Mouse (Mus musculus): ENCODE data around the gene Tox2. TPM values are rescaled to one million over a fixed set of nuclear protein-coding genes. Genes with fewer than 3 reads are reported as not detected.
A peak's percentile ranks its signal among the peaks of the same experiment; 100 is the strongest.

The Tox2 gene
- polyA plus RNA-seq, 1 experiment from 2014 or later, result 0.67 TPM

DNA sequence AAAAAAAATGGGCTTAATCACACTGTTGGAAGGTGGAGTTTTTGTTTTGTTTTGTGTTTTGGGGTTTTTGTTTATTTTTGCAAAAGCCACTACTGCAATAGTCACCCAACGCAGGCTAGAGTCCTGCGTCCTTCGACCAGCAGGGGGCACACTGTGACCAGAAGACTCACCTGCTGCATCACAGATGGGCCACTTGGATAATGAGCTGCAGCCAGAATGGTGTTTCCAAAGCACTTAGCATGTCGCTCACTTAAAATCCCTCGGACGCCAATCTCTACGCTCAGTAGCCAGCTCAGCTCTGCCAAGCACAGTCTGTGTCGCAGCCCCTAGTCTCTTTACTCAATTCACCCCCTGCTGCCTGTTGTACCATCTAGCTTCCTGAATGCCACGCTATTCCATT is 137.3 kb downstream of the Tox2 start:
- H3K9me3 ChIP-seq (replicated peaks; ENCODE audit: control insufficient read depth, low read length), result no peaks in the 10 kb centered on the region
- no peak overlapping the region for H3K27ac ChIP-seq (ENCODE audit: low read length)
- WGBS (ENCODE audit: insufficient replicate concordance), result 25% methylated on average over 9 of the region's 9 CpGs
- no peaks in the 10 kb centered on the region for H3K36me3 ChIP-seq (ENCODE audit: control insufficient read depth, insufficient read depth)
- no peak overlapping the region for H3K4me3 ChIP-seq (ENCODE audit: low read depth, low read length)
- peaks cover 39% of the 10 kb centered on the region for H3K27me3 ChIP-seq (ENCODE audit: control insufficient read depth, insufficient read depth, low read depth, low read length)
- peak; percentile 56; the same call in 1 of the 2 replicates for ATAC-seq (ENCODE audit: low read depth)
- H3K9ac ChIP-seq (ENCODE audit: low read depth, low read length), result no peak overlapping the region
- no peak overlapping the region for H3K4me2 ChIP-seq (ENCODE audit: low read depth, low read length)
- no peaks in the 10 kb centered on the region for H3K4me1 ChIP-seq (ENCODE audit: control insufficient read depth, low read depth, low read length)

DNA sequence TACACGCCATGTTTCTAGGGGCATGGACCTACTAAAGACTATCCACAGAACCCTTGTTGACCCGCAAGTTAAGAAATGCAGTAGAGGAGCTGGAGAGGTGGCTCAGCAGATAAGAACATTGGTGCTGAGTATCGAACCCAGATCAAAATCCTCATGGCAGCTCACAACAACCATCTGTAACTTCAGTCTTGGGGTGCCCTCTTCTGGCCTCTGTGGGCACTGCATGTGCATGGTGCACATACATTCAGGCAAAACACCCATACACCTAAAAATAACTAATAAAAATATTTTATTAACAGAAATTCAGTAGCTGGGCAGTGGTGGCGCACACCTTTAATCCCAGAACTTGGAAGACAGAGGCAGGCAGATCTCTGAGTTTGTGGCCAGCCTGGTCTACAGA is 140.7 kb downstream of the Tox2 start:
- Histone ChIP-seq H3K4me1 (ENCODE audit: control insufficient read depth, low read depth, low read length) (no peaks in the 10 kb centered on the region), H3K4me3 (ENCODE audit: low read depth, low read length) (no peak overlapping the region), H3K9ac (ENCODE audit: low read depth, low read length) (no peak overlapping the region), H3K4me2 (ENCODE audit: low read depth, low read length) (no peak overlapping the region), H3K27ac (ENCODE audit: low read length) (no peak overlapping the region), H3K9me3 (replicated peaks; ENCODE audit: control insufficient read depth, low read length) (no peaks in the 10 kb centered on the region), H3K36me3 (ENCODE audit: control insufficient read depth, insufficient read depth) (no peaks in the 10 kb centered on the region), H3K27me3 (ENCODE audit: control insufficient read depth, insufficient read depth, low read depth, low read length) (peaks cover 21% of the 10 kb centered on the region)
- ATAC-seq (ENCODE audit: low read depth), result no peak
- 71% methylated on average over 4 of the region's 4 CpGs for WGBS (ENCODE audit: insufficient replicate concordance)

DNA sequence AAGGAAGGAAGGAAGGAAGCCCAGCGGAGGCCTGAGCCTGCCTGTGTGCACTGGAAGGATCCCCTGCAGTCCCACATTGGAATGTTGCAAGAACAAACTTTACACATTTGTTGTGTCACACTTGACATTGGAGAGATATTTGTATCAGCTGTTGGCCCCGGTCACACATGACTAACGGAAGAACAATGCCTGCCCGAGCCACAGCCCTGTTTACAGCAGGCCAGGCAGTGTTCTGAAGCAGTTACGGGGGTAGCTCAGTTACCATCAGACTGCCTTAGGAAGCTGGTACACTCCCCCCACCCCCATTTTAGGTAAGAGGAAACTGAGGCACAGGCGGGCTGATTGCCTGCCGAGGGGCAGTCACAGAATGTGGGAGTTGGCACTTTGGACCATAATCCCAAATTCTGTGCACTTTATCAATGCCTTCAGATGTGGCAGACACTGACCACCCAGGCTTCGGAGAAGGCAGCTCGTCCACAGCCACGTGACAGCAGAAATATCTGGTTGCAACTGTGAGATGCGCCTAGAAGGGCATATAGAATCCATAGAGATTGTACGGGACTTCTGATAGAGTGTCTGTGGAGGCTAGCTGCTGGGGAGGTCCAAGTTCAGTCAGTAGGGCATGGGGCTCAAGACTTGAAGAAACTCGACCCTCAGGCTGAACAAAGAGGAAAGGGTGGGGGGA is 142.2 kb downstream of the Tox2 start:
- H3K4me1 ChIP-seq (ENCODE audit: control insufficient read depth, low read depth, low read length), result peaks cover 5% of the 10 kb centered on the region
- no peaks in the 10 kb centered on the region for H3K9me3 ChIP-seq (replicated peaks; ENCODE audit: control insufficient read depth, low read length)
- no peak for ATAC-seq (ENCODE audit: low read depth)
- H3K27ac ChIP-seq (ENCODE audit: low read length), result no peak overlapping the region
- H3K9ac ChIP-seq (ENCODE audit: low read depth, low read length), result no peak overlapping the region
- no peak overlapping the region for H3K4me2 ChIP-seq (ENCODE audit: low read depth, low read length)
- H3K36me3 ChIP-seq (ENCODE audit: control insufficient read depth, insufficient read depth), result no peaks in the 10 kb centered on the region
- 64% methylated on average over 13 of the region's 13 CpGs for WGBS (ENCODE audit: insufficient replicate concordance)
- peaks cover 7% of the 10 kb centered on the region for H3K27me3 ChIP-seq (ENCODE audit: control insufficient read depth, insufficient read depth, low read depth, low read length)
- H3K4me3 ChIP-seq (ENCODE audit: low read depth, low read length), result no peak overlapping the region

DNA sequence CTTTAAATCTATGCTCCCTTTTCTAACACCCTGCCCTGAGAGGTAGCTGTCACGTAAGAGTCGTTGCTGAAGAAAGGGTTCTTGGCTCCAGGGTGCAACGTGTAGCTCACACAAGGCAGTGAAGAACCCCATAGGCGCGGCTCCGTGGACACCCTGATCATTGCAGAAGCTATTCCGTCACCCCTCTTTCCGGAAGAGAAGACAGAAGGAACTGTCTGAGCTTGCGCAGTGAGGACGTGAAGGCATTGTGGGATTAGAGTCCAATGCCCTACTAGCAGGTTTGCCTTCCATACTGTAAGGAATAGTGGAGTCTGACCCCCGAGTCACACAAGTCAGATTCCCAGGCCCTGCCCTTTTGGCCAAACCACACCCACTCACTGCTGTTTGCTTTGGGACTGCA is 143.6 kb downstream of the Tox2 start:
- peaks cover 8% of the 10 kb centered on the region for H3K4me1 ChIP-seq (ENCODE audit: control insufficient read depth, low read depth, low read length)
- no peak overlapping the region for H3K4me2 ChIP-seq (ENCODE audit: low read depth, low read length)
- H3K9ac ChIP-seq (ENCODE audit: low read depth, low read length), result no peak overlapping the region
- H3K36me3 ChIP-seq (ENCODE audit: control insufficient read depth, insufficient read depth), result no peaks in the 10 kb centered on the region
- H3K27me3 ChIP-seq (ENCODE audit: control insufficient read depth, insufficient read depth, low read depth, low read length), result no peaks in the 10 kb centered on the region
- H3K4me3 ChIP-seq (ENCODE audit: low read depth, low read length), result no peak overlapping the region
- no peak for ATAC-seq (ENCODE audit: low read depth)
- H3K9me3 ChIP-seq (replicated peaks; ENCODE audit: control insufficient read depth, low read length), result no peaks in the 10 kb centered on the region
- 65% methylated on average over 11 of the region's 11 CpGs for WGBS (ENCODE audit: insufficient replicate concordance)
- no peak overlapping the region for H3K27ac ChIP-seq (ENCODE audit: low read length)

DNA sequence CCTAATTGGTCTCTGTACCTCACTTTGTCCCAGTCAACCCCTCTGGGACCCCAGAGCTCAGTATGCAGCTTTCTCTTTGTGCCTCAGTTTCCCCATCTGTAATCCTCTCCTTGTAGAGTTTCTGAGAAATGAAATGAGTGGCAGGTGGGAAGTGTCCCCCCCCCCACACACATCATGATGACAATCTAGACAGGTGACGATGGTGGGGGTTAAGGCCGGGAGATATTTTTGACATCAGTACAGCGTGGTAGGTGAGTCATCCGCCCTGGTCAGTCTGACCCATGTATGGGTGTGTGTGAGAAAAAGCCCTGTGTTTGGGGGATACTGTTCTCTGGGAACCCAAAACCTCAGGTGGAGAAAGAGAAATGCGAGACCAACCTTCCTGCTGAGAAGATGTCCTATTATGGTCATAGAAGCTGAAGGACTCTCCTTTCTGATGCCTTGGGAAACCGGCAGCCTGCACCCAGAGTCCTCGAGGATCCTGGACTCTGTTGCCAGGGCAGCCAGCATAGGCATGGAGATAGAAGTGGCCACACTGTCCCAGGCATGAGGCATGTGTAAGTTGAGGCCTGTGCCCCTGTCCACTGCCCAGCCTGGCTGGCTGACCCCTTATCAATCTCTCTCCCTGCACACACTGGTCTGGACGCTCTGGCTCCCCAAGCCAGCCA is 144.7 kb downstream of the Tox2 start:
- Histone ChIP-seq H3K9me3 (replicated peaks; ENCODE audit: control insufficient read depth, low read length) (no peaks in the 10 kb centered on the region), H3K4me1 (ENCODE audit: control insufficient read depth, low read depth, low read length) (peaks cover 8% of the 10 kb centered on the region), H3K4me3 (ENCODE audit: low read depth, low read length) (no peak overlapping the region), H3K27ac (ENCODE audit: low read length) (no peak overlapping the region), H3K4me2 (ENCODE audit: low read depth, low read length) (no peak overlapping the region), H3K9ac (ENCODE audit: low read depth, low read length) (no peak overlapping the region), H3K27me3 (ENCODE audit: control insufficient read depth, insufficient read depth, low read depth, low read length) (no peaks in the 10 kb centered on the region), H3K36me3 (ENCODE audit: control insufficient read depth, insufficient read depth) (no peaks in the 10 kb centered on the region)
- no peak for ATAC-seq (ENCODE audit: low read depth)
- 61% methylated on average over 8 of the region's 8 CpGs for WGBS (ENCODE audit: insufficient replicate concordance)

DNA sequence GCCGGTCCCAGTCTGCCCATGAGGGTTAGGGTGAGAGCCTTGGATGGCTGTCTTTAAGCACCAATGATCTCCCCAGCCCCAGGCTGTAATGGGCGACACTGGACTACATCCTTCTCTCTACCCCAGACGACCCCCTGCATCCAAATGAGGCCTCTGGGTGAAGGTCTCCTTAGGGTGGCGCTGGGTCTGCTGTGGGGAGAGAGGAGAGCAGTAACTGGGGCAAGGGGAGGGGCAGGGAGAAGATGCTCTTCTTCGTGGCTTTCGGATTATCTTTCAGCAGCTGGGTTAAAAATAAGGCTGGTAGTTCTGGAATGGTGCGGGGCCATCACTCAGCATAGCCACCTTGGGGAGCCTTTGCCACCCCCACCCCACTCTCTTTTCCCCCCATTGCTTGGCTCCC is 145.8 kb downstream of the Tox2 start:
- Histone ChIP-seq H3K27ac (ENCODE audit: low read length) (no peak overlapping the region), H3K9me3 (replicated peaks; ENCODE audit: control insufficient read depth, low read length) (no peaks in the 10 kb centered on the region)
- 57% methylated on average over 7 of the region's 7 CpGs for WGBS (ENCODE audit: insufficient replicate concordance)

DNA sequence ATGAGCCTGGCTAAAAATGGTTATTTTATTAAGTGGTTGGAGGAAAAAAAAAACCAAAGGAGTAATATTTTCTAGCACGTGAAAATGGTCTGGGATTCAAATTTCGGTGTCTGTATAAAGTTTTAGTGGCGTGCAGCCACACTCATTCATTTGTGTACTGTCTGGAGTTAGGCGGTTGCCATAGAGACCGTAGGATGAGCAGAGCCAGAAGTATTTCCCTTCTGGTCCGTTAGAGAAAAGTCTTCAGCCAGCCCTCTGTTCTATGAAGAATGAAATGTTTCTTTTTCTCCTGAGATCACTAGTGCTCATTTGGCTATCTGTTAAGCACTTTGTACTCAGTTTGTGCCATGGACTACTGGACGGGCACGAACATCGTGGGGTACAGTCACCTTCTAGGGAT is 146.5 kb downstream of the Tox2 start:
- Histone ChIP-seq H3K4me1 (ENCODE audit: control insufficient read depth, low read depth, low read length) (peaks cover 12% of the 10 kb centered on the region), H3K4me2 (ENCODE audit: low read depth, low read length) (no peak overlapping the region), H3K4me3 (ENCODE audit: low read depth, low read length) (no peak overlapping the region), H3K27me3 (ENCODE audit: control insufficient read depth, insufficient read depth, low read depth, low read length) (no peaks in the 10 kb centered on the region), H3K9me3 (replicated peaks; ENCODE audit: control insufficient read depth, low read length) (no peaks in the 10 kb centered on the region), H3K27ac (ENCODE audit: low read length) (no peak overlapping the region), H3K36me3 (ENCODE audit: control insufficient read depth, insufficient read depth) (no peaks in the 10 kb centered on the region), H3K9ac (ENCODE audit: low read depth, low read length) (no peak overlapping the region)
- 65% methylated on average over 9 of the region's 9 CpGs for WGBS (ENCODE audit: insufficient replicate concordance)
- ATAC-seq (ENCODE audit: low read depth), result no peak

More for the DNA sequence above, 145.8 kb downstream of the Tox2 start:
- Histone ChIP-seq H3K4me2 (ENCODE audit: low read depth, low read length) (no peak overlapping the region), H3K36me3 (ENCODE audit: control insufficient read depth, insufficient read depth) (no peaks in the 10 kb centered on the region), H3K27me3 (ENCODE audit: control insufficient read depth, insufficient read depth, low read depth, low read length) (no peaks in the 10 kb centered on the region), H3K9ac (ENCODE audit: low read depth, low read length) (no peak overlapping the region), H3K4me3 (ENCODE audit: low read depth, low read length) (no peak overlapping the region), H3K4me1 (ENCODE audit: control insufficient read depth, low read depth, low read length) (peaks cover 8% of the 10 kb centered on the region)
- ATAC-seq (ENCODE audit: low read depth), result no peak

DNA sequence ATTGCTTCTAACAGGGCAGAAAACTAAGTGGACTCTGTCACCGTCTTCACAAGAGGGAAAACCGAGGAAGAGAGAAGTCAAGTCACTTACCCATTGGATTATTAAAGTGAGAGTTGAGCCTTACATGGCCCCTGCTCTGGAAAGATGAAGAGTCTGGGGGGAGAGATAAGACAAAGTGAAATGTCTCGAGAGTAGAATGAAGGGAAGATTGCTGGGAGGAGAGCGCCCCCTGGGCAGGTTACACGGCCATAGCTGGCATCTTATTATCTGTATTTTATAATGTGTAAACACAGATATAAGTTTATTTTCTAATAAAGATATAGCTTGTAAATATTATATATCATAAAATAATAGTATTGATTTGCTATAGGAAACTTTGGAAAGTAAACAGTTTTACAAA is 147.5 kb downstream of the Tox2 start:
- Histone ChIP-seq H3K27ac (ENCODE audit: low read length) (no peak overlapping the region), H3K27me3 (ENCODE audit: control insufficient read depth, insufficient read depth, low read depth, low read length) (no peaks in the 10 kb centered on the region), H3K4me2 (ENCODE audit: low read depth, low read length) (0 out of 2 replicates have a peak overlapping the region, but pooled peaks have one; percentile 4), H3K9me3 (replicated peaks; ENCODE audit: control insufficient read depth, low read length) (no peaks in the 10 kb centered on the region), H3K4me3 (ENCODE audit: low read depth, low read length) (no peak overlapping the region), H3K4me1 (ENCODE audit: control insufficient read depth, low read depth, low read length) (peaks cover 15% of the 10 kb centered on the region), H3K36me3 (ENCODE audit: control insufficient read depth, insufficient read depth) (no peaks in the 10 kb centered on the region), H3K9ac (ENCODE audit: low read depth, low read length) (no peak overlapping the region)
- WGBS (ENCODE audit: insufficient replicate concordance), result 20% methylated on average over 5 of the region's 5 CpGs
- peak; percentile 73 for ATAC-seq (ENCODE audit: low read depth)

DNA sequence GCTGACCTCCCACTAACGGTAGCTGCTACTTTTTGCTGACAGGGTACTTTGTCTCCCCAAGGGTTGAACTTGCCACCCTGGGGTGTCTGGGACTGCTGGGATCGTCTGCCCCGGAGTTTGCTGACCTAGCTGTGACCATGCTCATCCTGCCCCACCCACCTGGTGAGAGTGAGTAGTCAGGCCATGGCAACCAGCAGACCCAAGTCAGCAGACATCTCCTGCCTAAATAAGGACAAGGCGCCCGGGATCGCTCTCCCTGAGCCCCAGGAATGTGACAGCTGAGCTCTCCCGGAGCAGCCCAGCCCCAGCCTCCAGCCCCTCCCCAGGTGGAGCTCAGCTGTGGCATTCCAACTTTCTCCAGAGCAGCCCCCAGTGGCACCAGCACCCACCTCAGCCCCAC is 150.8 kb downstream of the Tox2 start:
- no peak for ATAC-seq (ENCODE audit: low read depth)
- no peak overlapping the region for H3K9ac ChIP-seq (ENCODE audit: low read depth, low read length)
- peaks cover 29% of the 10 kb centered on the region for H3K4me1 ChIP-seq (ENCODE audit: control insufficient read depth, low read depth, low read length)
- 43% methylated on average over 7 of the region's 7 CpGs for WGBS (ENCODE audit: insufficient replicate concordance)
- H3K4me2 ChIP-seq (ENCODE audit: low read depth, low read length), result no peak overlapping the region
- no peak overlapping the region for H3K27ac ChIP-seq (ENCODE audit: low read length)
- no peaks in the 10 kb centered on the region for H3K9me3 ChIP-seq (replicated peaks; ENCODE audit: control insufficient read depth, low read length)
- H3K27me3 ChIP-seq (ENCODE audit: control insufficient read depth, insufficient read depth, low read depth, low read length), result no peaks in the 10 kb centered on the region
- H3K36me3 ChIP-seq (ENCODE audit: control insufficient read depth, insufficient read depth), result no peaks in the 10 kb centered on the region
- no peak overlapping the region for H3K4me3 ChIP-seq (ENCODE audit: low read depth, low read length)

Measured in liver, embryonic 16.5 days (tissue).